Mouse (Mus musculus) thymus, postnatal 4 days (tissue): ENCODE measurements around the gene Dpep3.
A peak's percentile ranks its signal among the peaks of the same experiment; 100 is the strongest.

ENCODE experiments used
- DNase-seq: peaks from one replicate; pipeline ENCODE4 v3.0.0; 2021

The Dpep3 gene

DNA sequence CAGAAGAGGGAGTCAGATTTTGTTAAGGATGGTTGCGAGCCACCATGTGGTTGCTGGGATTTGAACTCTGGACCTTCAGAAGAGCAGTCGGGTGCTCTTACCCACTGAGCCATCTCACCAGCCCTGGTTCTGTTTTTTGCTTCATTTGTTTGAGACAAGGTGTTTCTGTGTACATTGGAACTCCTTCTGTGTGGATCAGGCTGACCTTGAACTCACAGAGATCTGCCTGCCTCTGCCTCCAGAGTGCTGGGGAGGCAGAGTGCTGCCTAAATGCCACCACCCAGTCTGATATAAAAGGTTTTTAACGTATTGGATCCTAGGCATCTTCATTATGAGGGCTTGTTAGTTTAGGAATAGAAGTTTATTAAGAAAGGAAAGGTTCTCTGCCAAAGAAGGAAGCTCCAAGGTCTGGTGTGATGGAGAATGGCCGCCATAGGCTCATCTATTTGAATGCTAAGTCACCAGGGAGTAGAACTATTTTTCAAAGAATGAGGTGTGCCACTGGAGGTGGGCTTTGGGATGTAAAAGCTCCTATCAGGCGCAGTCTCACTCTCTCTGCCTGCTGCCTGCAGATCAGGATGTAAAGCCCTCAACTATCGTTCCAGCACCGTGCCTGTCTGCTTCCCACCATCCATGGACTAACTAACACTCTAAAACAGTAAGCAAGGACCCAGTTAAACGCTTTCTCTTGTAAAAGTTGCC, 8.1 kb downstream of the Dpep3 start:
- no peak for DNase-seq

GRCm38 (mm10) chr8:105969367-105969766, 9.9 kb downstream of the Dpep3 start:
- no peak for DNase-seq

DNA sequence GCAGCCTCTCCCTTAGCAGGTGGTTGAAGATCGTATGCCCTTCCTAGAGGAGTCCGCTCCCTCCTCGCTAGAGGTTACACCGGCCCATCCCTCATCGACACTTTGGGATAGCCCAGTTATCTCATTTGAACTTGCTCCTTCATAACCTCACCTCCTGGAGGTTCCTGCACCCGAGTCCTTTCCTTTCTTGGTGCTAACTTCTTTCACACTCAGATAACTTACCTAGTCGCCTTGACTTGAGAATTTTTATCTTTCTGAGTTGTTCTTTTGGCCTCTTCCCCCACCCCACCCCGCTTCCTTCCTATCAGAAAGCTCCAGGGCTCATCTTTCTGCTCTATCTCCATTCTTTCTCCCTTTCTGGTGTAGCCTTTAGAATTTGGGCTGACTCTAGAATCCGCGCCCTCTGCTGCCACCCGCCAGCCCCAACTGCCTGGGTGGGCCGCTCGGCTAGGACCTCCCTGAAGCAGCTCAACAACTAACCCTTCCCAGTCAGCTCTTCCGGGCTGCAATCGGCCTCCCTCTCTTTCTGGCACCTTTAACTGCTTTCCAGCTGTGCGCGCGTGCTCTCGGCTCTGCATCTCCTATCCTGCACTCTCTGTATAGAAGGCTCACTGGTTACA, 12.4 kb downstream of the Dpep3 start:
- DNase-seq, result peak; percentile 71

GRCm38 (mm10) chr8:105965905-105966341, 13.3 kb downstream of the Dpep3 start, which contains the start of gene Slc12a4:
Slc12a4 (minus strand) TSS chr8:105966097.
- peak; percentile 91 for DNase-seq

GRCm38 (mm10) chr8:105965266-105965904, 13.8 kb downstream of the Dpep3 start:
- peak; percentile 77 for DNase-seq

DNA sequence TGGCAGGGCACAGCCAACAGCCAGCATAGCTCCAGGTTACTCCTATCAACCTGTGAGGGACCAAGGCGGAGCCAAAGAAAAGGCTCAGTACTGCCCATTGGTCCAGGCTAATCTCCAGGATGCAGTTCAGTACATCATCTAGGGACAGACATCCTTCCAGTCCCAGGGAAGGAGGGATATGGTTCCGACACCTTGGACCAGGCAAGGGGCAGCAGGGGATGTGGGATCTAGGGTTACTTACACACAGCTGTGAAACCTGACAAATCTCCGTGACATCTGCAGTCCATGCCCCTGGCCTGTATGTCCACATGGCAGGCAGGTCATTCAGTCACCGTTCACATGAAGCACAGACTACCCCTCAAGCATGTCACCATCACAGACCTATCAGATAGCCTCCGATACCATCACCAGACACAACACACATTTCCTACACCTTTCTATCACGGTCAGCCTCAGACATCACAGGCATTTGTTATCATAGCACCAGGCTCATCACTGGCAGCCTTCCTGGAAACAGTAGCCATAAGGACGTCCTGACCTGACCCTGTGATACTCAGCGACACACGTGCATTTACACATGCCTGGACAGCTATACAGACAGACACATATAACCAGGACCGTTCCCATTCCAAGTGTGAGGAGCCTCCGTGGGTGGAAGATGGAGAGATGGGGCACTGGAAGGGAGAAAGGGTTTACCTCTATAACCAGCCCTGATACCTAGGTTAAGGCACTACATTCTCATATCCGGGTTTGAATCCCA, 14.5 kb downstream of the Dpep3 start:
- no peak for DNase-seq

- no peak for DNase-seq
Observed at GRCm38 (mm10) chr8:105961536-105961935, 17.7 kb downstream of the Dpep3 start.

- DNase-seq, result peak; percentile 50
Observed at GRCm38 (mm10) chr8:105961101-105961500, 18.1 kb downstream of the Dpep3 start.

GRCm38 (mm10) chr8:105959350-105959749, 19.9 kb downstream of the Dpep3 start:
- DNase-seq, result no peak

DNA sequence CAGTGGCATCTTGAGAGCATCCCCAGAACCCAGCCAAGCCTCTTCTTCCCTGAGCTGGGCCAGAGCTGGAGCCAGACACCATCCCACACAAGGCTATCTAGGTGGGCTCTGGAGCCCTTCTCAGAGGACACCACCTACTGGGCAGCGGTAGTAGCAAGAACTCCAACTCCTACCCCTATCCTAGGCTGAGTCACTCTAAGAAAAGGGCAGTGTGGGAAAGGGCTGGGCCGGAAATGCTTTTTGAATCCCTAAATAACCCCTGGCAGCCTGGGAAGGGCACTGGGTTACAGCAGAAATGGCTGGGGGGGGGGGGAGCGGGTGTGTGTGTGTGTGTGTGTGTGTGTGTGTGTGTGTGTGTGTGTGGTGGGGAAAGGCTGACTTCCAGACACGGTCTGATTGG, 21.4 kb downstream of the Dpep3 start:
- DNase-seq, result no peak

GRCm38 (mm10) chr8:105956556-105956955, 22.7 kb downstream of the Dpep3 start:
- DNase-seq, result no peak

DNA sequence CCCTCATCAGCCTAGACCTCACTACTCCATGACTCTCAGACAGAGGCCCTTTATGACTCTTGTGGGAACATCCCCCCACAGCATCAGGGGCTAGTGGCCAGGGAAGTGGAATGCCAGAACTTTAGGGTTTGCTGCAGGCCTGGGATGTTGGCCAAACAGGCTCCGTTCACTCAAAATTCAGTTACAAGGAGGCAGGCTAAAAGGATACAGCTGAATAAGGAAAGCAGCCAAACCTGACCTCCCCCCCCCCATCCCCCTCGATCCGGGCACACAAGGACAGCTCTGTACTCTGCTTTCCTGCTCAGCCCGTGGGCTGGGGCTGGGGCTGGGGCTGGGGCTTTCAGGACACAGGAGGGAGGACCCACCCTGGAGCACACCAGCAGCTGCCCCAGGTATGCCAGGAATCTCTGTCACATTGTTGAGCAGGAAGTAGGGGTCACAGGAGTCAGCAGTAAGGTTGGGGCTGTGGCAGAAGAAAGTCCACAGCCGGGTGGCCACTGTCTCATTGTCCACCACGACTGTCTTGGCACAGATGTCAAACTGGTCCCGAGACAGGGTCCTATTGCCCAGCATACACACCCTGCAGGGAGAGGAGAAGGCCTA, 28.1 kb downstream of the Dpep3 start:
- no peak for DNase-seq

GRCm38 (mm10) chr8:105949350-105949749, 29.9 kb downstream of the Dpep3 start:
- DNase-seq, result no peak

DNA sequence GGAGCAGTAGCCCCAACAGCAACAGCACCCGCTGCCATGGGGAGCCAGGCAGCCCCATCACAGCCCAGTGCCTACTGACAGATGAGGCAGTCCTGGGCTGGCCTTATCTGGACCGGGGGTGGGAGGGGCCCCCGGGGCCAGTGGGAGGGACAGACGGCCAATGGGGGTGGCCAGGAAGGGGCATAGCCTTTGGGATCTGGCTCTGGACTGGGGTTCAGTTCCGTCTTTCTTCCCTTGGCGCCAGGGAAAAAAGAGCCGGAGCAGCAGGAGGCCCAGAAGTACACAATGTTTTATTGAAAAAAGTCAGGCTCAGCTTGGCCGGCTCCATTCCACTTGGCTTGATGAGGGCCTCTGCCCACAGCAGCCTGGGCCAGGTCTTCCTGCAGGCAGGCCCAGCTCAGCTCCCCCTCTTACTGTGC, 35.9 kb downstream of the Dpep3 start, which contains the start of gene Lcat:
Lcat (minus strand) TSS at position 62 of the 419 bp plus-strand sequence.
- DNase-seq, result no peak

GRCm38 (mm10) chr8:105942542-105942941, 36.7 kb downstream of the Dpep3 start:
- DNase-seq, result no peak

- no peak for DNase-seq
Observed at GRCm38 (mm10) chr8:105942026-105942425, 37.2 kb downstream of the Dpep3 start.

DNA sequence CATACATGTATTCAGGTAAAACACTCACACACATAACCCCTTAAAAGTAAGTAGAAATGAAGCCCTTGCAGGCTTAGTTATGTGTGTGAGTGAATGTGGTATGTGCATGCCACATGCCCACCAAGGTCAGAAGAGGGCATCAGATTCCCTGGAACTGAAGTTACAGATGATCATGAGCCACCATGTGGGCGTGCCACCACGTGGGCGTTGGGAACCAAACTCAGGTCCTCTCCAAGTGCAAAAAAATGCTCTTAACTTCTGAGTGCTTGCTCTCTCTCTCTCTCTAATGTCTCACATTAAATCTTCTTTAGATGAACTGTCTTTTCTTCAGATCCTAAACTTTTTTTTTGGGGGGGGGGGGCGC, 40.9 kb downstream of the Dpep3 start, which contains the start of gene Psmb10:
Psmb10 (minus strand) TSS at position 139 of the 364 bp plus-strand sequence.
- peak; percentile 56 for DNase-seq

DNA sequence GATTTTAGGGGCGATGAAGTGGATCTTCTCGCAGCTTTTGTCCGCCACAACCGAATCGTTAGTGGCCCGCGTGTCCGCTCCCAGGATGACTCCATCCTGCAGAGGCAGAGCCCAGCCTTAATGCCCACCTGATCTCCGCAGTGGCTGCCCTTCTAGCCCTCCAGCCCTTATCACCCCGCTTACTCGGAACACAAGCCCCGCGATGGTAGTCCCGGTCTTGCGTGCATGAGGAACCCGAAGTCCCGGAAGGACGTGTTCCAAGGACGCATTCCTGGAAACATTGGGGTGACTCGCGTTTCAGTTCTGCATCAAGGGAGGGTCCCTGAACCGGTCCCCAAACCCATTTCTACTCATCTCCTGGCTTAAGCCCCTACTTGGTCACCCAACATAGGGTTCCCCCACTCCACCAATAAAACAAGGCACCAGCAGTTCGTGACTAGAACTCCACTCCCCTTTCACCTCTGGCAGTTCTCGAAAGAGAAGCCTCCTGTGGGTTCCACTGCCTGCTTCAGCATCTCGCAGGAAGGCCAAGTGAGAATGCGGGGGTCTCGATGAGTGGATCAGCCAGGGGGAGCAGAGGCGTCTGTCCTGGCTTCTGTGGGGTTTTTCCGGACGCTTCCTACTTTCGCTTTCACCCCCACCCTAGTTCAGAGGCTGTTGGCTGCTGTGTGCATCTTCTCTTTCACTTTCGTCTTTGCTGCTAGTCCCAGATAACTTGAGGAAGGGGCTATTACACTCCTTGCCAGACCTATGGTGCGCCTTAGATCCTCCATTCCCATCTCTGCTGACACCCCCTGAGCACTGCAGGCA, 41.5 kb downstream of the Dpep3 start:
- DNase-seq, result peak; percentile 57

DNA sequence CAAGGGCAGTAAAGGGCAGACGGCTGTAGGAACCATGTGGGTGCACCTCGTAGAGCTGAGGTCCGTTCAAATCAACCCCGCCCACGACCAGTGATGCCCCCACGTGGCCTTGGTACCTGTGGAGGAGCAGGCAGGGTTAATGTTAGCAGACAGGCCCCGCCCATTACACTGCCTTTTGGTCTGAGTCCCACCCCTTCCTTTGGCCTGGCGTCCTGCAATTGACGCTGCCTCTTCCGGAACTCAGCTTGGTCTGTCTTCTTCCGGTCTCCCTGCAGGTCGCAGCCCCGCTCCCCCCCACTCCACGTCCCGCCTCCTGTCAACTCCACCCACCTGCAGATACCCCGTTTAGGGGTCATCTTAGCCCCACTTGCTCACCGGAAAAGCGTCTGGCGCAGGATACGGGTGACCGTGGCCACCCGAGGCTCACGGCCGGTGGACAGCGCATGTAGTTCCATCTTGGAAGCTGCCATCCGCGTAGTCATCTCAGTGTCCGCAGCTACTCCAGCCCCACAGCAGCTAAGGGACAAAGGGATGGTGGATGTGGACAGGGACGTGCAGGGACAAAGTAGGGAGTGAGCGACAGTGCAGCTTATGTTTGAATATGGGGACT, 42.3 kb downstream of the Dpep3 start:
- DNase-seq, result peak; percentile 76

GRCm38 (mm10) chr8:105935863-105936603, 43.2 kb downstream of the Dpep3 start:
- DNase-seq, result no peak

GRCm38 (mm10) chr8:105935105-105935504, 44.1 kb downstream of the Dpep3 start:
- no peak for DNase-seq
